28 mouse cellular contexts compared by ENCODE assay signal in the genomic region with DNA sequence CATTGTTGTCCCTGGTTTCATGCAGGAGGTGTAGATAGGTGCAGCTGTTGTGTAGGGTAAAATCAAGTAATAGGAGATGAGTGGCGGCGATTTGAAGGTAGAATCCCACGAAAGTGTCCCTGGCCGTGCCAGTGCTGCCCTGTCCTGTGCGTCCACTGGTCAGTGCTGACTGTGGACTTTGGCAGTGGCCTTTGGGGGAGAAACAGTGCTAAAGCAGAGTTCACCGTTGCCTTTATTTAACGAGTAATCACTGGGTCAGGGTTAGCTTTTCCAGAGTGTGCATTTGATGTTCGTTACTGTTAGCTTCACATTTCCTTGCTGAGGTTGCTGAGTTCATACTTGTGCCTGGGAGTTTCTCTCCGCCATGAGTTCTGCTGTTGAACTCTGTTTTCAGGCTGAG.
DNase-seq lines count a peak whose midpoint lies in the region; ATAC-seq and TF ChIP-seq lines count a peak whose summit lies in the region.
"Had no signal": no experiment of that assay in that cellular context is flagged by ENCODE, and none has a peak within 500 bp of the region (broad histone marks: within the 10 kb centered on the region; RNA-seq: fewer than 3 reads in every experiment).

No protein-coding gene starts in this region.

- ATAC-seq in kidney, embryonic 14.5 days (ENCODE audit: low FRiP score, low TSS enrichment), result no peak
- peak; percentile 56; the same call in 1 of the 2 replicates for ATAC-seq in liver, embryonic 13.5 days (ENCODE audit: low read depth)
- no peak for ATAC-seq in intestine, embryonic 16.5 days
- ATAC-seq in forebrain, embryonic 11.5 days (replicated peaks; ENCODE audit: low FRiP score), result no peak
- ATAC-seq: forebrain, postnatal 0 days; lung, postnatal 0 days; midbrain, embryonic 13.5 days; Patski had no signal

- DNase-seq in kidney, adult 2 months, result peak; percentile 82
- DNase-seq in kidney, postnatal 14 days, result peak; percentile 53
- DNase-seq in liver, embryonic 13.5 days, result no peak
- no peak for DNase-seq in left cerebral cortex, postnatal 36 days (ENCODE audit: low spot score in 2 of 2)
- DNase-seq in forebrain, embryonic 11.5 days (ENCODE audit: low spot score), result no peak
- DNase-seq: adrenal gland, postnatal 25 days; cerebellum, adult 11-12 months; cerebellum, postnatal 10 days; forebrain, postnatal 0 days; heart, postnatal 10 days; layer of hippocampus, postnatal 36 days; lung, adult 18-20 months; lung, postnatal 4 days; retina, postnatal 1 day; right cerebral cortex, postnatal 14 days; thymus, postnatal 14 days had no signal

- intact Hi-C loops in left cerebral cortex, postnatal 36 days (cut with DNase I), result no loop called here

- H3K9ac ChIP-seq in kidney, embryonic 14.5 days (ENCODE audit: low read depth, low read length), result no peak overlapping the region
- H3K9ac ChIP-seq in liver, embryonic 13.5 days, result no peak overlapping the region
- no peak overlapping the region for H3K9ac ChIP-seq in intestine, embryonic 16.5 days (ENCODE audit: low read depth, low read length)
- H3K9ac ChIP-seq in forebrain, embryonic 11.5 days (ENCODE audit: low read length), result no peak overlapping the region
- H3K9ac ChIP-seq: embryonic facial prominence, embryonic 13.5 days; forebrain, embryonic 12.5 days; forebrain, postnatal 0 days; heart, embryonic 13.5 days; hindbrain, embryonic 14.5 days; midbrain, embryonic 13.5 days; stomach, embryonic 15.5 days had no signal

- no peaks in the 10 kb centered on the region for H3K9me3 ChIP-seq in kidney, embryonic 14.5 days (ENCODE audit: control insufficient read depth, low read length)
- no peaks in the 10 kb centered on the region for H3K9me3 ChIP-seq in liver, embryonic 13.5 days (replicated peaks)
- no peaks in the 10 kb centered on the region for H3K9me3 ChIP-seq in intestine, embryonic 16.5 days (ENCODE audit: control insufficient read depth, low read length)
- H3K9me3 ChIP-seq in forebrain, embryonic 11.5 days (ENCODE audit: control insufficient read depth, low read length), result no peaks in the 10 kb centered on the region
- H3K9me3 ChIP-seq: embryonic facial prominence, embryonic 13.5 days; forebrain, embryonic 12.5 days; heart, embryonic 13.5 days; megakaryocyte, embryonic 14.5 days; midbrain, embryonic 13.5 days; stomach, embryonic 15.5 days had no signal

- no peaks in the 10 kb centered on the region for H3K27me3 ChIP-seq in kidney, adult 2 months (replicated peaks; ENCODE audit: control insufficient read depth, insufficient read depth, low read length)
- H3K27me3 ChIP-seq in kidney, embryonic 14.5 days (ENCODE audit: control insufficient read depth, insufficient read depth, low read length), result no peaks in the 10 kb centered on the region
- no peaks in the 10 kb centered on the region for H3K27me3 ChIP-seq in liver, embryonic 13.5 days
- no peaks in the 10 kb centered on the region for H3K27me3 ChIP-seq in small intestine, adult 2 months (ENCODE audit: control insufficient read depth, insufficient read depth, low read length)
- no peaks in the 10 kb centered on the region for H3K27me3 ChIP-seq in intestine, embryonic 16.5 days (replicated peaks; ENCODE audit: control insufficient read depth, insufficient read depth, low read length)
- H3K27me3 ChIP-seq in forebrain, embryonic 11.5 days (ENCODE audit: control insufficient read depth, insufficient read depth, low read length), result no peaks in the 10 kb centered on the region
- H3K27me3 ChIP-seq: embryonic facial prominence, embryonic 13.5 days; forebrain, embryonic 12.5 days; heart, embryonic 13.5 days; megakaryocyte, embryonic 14.5 days; midbrain, embryonic 13.5 days; Patski; stomach, embryonic 15.5 days had no signal

- peaks cover 23% of the 10 kb centered on the region for H3K4me1 ChIP-seq in kidney, adult 2 months (ENCODE audit: control insufficient read depth, insufficient read depth, low read length)
- H3K4me1 ChIP-seq in kidney, embryonic 14.5 days (ENCODE audit: control insufficient read depth, insufficient read depth, low read length), result 0 out of 2 replicates have a peak, but pooled peaks cover 4% of the 10 kb centered on the region
- peaks cover 73% of the 10 kb centered on the region for H3K4me1 ChIP-seq in liver, embryonic 13.5 days (replicated peaks)
- H3K4me1 ChIP-seq in small intestine, adult 2 months (ENCODE audit: control insufficient read depth, insufficient read depth, insufficient read length, low read length), result peaks cover 39% of the 10 kb centered on the region
- H3K4me1 ChIP-seq in intestine, embryonic 16.5 days (ENCODE audit: control insufficient read depth, insufficient read depth, low read length), result peaks cover 39% of the 10 kb centered on the region
- 0 out of 2 replicates have a peak, but pooled peaks cover 1% of the 10 kb centered on the region for H3K4me1 ChIP-seq in forebrain, embryonic 11.5 days (replicated peaks; ENCODE audit: control insufficient read depth, insufficient read depth, low read length)

- TF ChIP-seq POLR2A in kidney, adult 2 months (IDR thresholded peaks at IDR 0.05; ENCODE audit: low read depth, low read length), result no peak
- no peak for TF ChIP-seq POLR2A in small intestine, adult 2 months (IDR thresholded peaks at IDR 0.05; ENCODE audit: low read depth, low read length)

- no peak overlapping the region for H3K4me2 ChIP-seq in kidney, embryonic 14.5 days (replicated peaks; ENCODE audit: low read depth, low read length)
- H3K4me2 ChIP-seq in liver, embryonic 13.5 days, result no peak overlapping the region
- no peak overlapping the region for H3K4me2 ChIP-seq in intestine, embryonic 16.5 days (ENCODE audit: low read depth, low read length)
- H3K4me2 ChIP-seq in forebrain, embryonic 11.5 days (ENCODE audit: low read depth, low read length, severe bottlenecking), result no peak overlapping the region
- H3K4me2 ChIP-seq: embryonic facial prominence, embryonic 13.5 days; forebrain, embryonic 12.5 days; heart, embryonic 13.5 days; hindbrain, embryonic 14.5 days; midbrain, embryonic 13.5 days; stomach, embryonic 15.5 days had no signal

- H3K27ac ChIP-seq in kidney, adult 2 months (ENCODE audit: insufficient read depth, low read depth, low read length), result peak overlapping the region; percentile 37; the same call in 1 of the 2 replicates
- H3K27ac ChIP-seq in kidney, embryonic 14.5 days (ENCODE audit: low read depth, low read length), result no peak overlapping the region
- H3K27ac ChIP-seq in liver, embryonic 13.5 days, result peak overlapping the region; percentile 54
- peak overlapping the region; percentile 50 for H3K27ac ChIP-seq in small intestine, adult 2 months (ENCODE audit: insufficient read depth, low read depth, low read length)
- no peak overlapping the region for H3K27ac ChIP-seq in intestine, embryonic 16.5 days (ENCODE audit: low read length)
- no peak overlapping the region for H3K27ac ChIP-seq in forebrain, embryonic 11.5 days (ENCODE audit: low read depth, low read length)
- H3K27ac ChIP-seq: embryonic facial prominence, embryonic 13.5 days; forebrain, embryonic 12.5 days; heart, embryonic 13.5 days; hindbrain, embryonic 14.5 days; midbrain, embryonic 13.5 days; stomach, embryonic 15.5 days had no signal

- 55% methylated on average over 9 of the region's 9 CpGs for WGBS in kidney, adult 2 months
- WGBS in kidney, embryonic 14.5 days, result 80% methylated on average over 9 of the region's 9 CpGs
- WGBS in liver, embryonic 13.5 days (ENCODE audit: insufficient replicate concordance), result 81% methylated on average over 9 of the region's 9 CpGs
- WGBS in small intestine, adult 2 months, result 87% methylated on average over 9 of the region's 9 CpGs
- WGBS in intestine, embryonic 16.5 days, result 89% methylated on average over 9 of the region's 9 CpGs
- 87% methylated on average over 9 of the region's 9 CpGs for WGBS in forebrain, embryonic 11.5 days

- no peaks in the 10 kb centered on the region for H3K36me3 ChIP-seq in kidney, adult 2 months (ENCODE audit: control insufficient read depth, insufficient read depth, low read length)
- no peaks in the 10 kb centered on the region for H3K36me3 ChIP-seq in kidney, embryonic 14.5 days (ENCODE audit: control insufficient read depth, insufficient read depth, low read length)
- 0 out of 2 replicates have a peak, but pooled peaks cover 4% of the 10 kb centered on the region for H3K36me3 ChIP-seq in liver, embryonic 13.5 days
- H3K36me3 ChIP-seq in small intestine, adult 2 months (ENCODE audit: control insufficient read depth, insufficient read depth, low read length), result no peaks in the 10 kb centered on the region
- no peaks in the 10 kb centered on the region for H3K36me3 ChIP-seq in intestine, embryonic 16.5 days (ENCODE audit: control insufficient read depth, insufficient read depth, low read length)
- H3K36me3 ChIP-seq in forebrain, embryonic 11.5 days (ENCODE audit: control insufficient read depth, insufficient read depth, low read length), result no peaks in the 10 kb centered on the region
- H3K36me3 ChIP-seq: forebrain, embryonic 12.5 days; midbrain, embryonic 13.5 days; stomach, embryonic 15.5 days had no signal

- no peak overlapping the region for H3K4me3 ChIP-seq in kidney, adult 2 months (ENCODE audit: insufficient read depth, low read depth, low read length)
- H3K4me3 ChIP-seq in kidney, embryonic 14.5 days (ENCODE audit: low read length), result no peak overlapping the region
- H3K4me3 ChIP-seq in liver, embryonic 13.5 days (replicated peaks), result no peak overlapping the region
- no peak overlapping the region for H3K4me3 ChIP-seq in small intestine, adult 2 months (ENCODE audit: low read depth, low read length)
- H3K4me3 ChIP-seq in intestine, embryonic 16.5 days (ENCODE audit: low read length), result no peak overlapping the region
- no peak overlapping the region for H3K4me3 ChIP-seq in forebrain, embryonic 11.5 days (ENCODE audit: low read depth, low read length)
- H3K4me3 ChIP-seq: embryonic facial prominence, embryonic 13.5 days; forebrain, embryonic 12.5 days; heart, embryonic 13.5 days; megakaryocyte, embryonic 14.5 days; midbrain, embryonic 13.5 days; stomach, embryonic 15.5 days had no signal

- TF ChIP-seq CTCF in kidney, adult 2 months (conservative IDR thresholded peaks at IDR 0.05; ENCODE audit: insufficient read depth, insufficient read length, low read depth, low read length), result no peak
- no peak for TF ChIP-seq CTCF in small intestine, adult 2 months (IDR thresholded peaks at IDR 0.05; ENCODE audit: extremely low read depth, insufficient read length, insufficient replicate concordance, low read depth, low read length)

Comparison
In these comparisons a context has a peak if more than half of its experiments do, and no peak if none do; other contexts are left out.
1. H3K27ac ChIP-seq: peak in kidney, adult 2 months (single experiment), liver, embryonic 13.5 days (single experiment) and small intestine, adult 2 months (single experiment); none in kidney, embryonic 14.5 days (single experiment), intestine, embryonic 16.5 days (single experiment) and forebrain, embryonic 11.5 days (single experiment).
2. DNase-seq: peak in kidney, adult 2 months (single experiment) and kidney, postnatal 14 days (single experiment); none in liver, embryonic 13.5 days (single experiment), left cerebral cortex, postnatal 36 days (0 of 2) and forebrain, embryonic 11.5 days (single experiment).